Mouse (Mus musculus) hindbrain, embryonic 16.5 days (tissue): Measurements from ENCODE around the gene Cbfa2t3. TPM values are rescaled to one million over a fixed set of nuclear protein-coding genes. Genes with fewer than 3 reads are reported as not detected.

Experiments used
- ATAC-seq: fragments of 200-750 bp; cut with Nextera tagmentation; 2 replicates; pipeline ENCODE4 v1.8.0; 2017; ENCODE audit warnings: moderate TSS enrichment, moderate library complexity
- H3K27ac ChIP-seq: fragments of 300-500 bp; sonication (generic); 2 replicates; pipeline ENCODE4 v1.5.1; 2014; ENCODE audit warnings: low read depth, mild to moderate bottlenecking, control low read depth, low read length, moderate library complexity
- H3K27me3 ChIP-seq: fragments of 300-500 bp; sonication (generic); replicated peaks from 2 replicates; pipeline ENCODE4 v1.6.1; 2014; ENCODE audit warnings: low read length; ENCODE audit not compliant: control insufficient read depth, insufficient read depth
- H3K36me3 ChIP-seq: fragments of 300-500 bp; sonication (generic); 2 replicates; pipeline ENCODE4 v1.6.1; 2014; ENCODE audit warnings: mild to moderate bottlenecking, low read length, moderate library complexity, mixed read lengths; ENCODE audit not compliant: control insufficient read depth, insufficient read depth
- H3K4me1 ChIP-seq: fragments of 300-500 bp; sonication (generic); 2 replicates; pipeline ENCODE4 v1.6.1; 2014; ENCODE audit warnings: low read depth, low read length; ENCODE audit not compliant: control insufficient read depth, insufficient read depth
- H3K4me2 ChIP-seq: fragments of 300-500 bp; sonication (generic); 2 replicates; pipeline ENCODE4 v1.6.1; 2014; ENCODE audit warnings: mild to moderate bottlenecking, low read length, control low read depth, moderate library complexity
- H3K4me3 ChIP-seq: fragments of 300-500 bp; sonication (generic); 2 replicates; pipeline ENCODE4 v1.5.1; 2014; ENCODE audit warnings: mild to moderate bottlenecking, low read length, control low read depth, moderate library complexity
- H3K9ac ChIP-seq: fragments of 300-500 bp; sonication (generic); 2 replicates; pipeline ENCODE4 v1.6.1; 2014; ENCODE audit warnings: low read depth, mild to moderate bottlenecking, control low read depth, low read length, moderate library complexity
- H3K9me3 ChIP-seq: fragments of 300-500 bp; sonication (generic); 2 replicates; pipeline ENCODE4 v1.6.1; 2014; ENCODE audit warnings: mild to moderate bottlenecking, low read length, moderate library complexity; ENCODE audit not compliant: control insufficient read depth
- WGBS: fragments of 180-500 bp; shearing (Covaris S2); extraction: QIAGEN DNeasy Blood & Tissue Kit; methylation state at CpG from one replicate; pipeline ENCODE4 v1.1.7; 2014; 5-methylcytosine and 5-hydroxymethylcytosine counted together
- polyA plus RNA-seq: library from polyadenylated mRNA; unstranded; fragments of >200 nt; fragmentation: Nextera tagmentation; extraction: Ambion mirVana; gene quantifications from 2 replicates; pipeline ENCODE4 v1.2.1, GENCODE M21; 2015

Gene Cbfa2t3
- polyA plus RNA-seq, 1 experiment from 2014 or later, result 12.6 TPM

DNA sequence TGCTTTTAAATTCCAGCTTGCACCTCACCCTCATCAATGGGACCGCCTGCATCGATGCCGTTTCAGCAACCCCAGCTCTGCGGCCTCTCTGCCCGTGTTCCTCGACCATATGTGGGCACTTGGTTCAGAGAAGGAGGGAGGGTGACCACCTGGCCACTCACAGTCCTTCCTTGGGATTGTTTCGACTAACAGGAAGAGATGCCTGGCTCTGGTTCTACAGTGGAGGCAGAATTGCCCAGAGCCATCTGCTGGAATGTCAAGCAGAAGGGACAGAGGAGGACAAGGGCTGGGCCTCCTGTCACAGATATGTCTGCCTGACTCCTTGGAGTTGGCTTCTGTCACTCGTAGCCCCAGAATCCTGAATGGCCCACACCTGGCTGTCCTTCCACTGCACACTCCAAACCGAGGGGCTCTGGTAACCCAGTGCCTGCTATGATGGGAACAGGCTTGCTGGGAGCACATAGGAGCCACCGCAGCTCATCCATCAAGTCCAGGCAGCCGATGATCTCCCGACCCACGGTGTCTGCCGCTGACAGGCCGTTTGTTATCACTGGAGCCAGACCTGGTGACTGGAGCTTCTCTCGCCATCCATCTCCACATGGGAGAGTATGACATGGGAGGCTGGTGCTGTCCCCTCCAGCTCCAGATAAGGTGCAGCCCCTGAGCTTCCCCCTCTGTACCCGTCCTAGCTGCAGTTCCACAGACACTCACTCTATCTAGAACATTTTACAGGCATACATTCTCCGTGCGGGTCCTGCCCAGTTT is 13.6 kb downstream of the Cbfa2t3 start:
- H3K9ac ChIP-seq, result no peak overlapping the region

GRCm38 (mm10) chr8:122682820-122683219 is 16.1 kb downstream of the Cbfa2t3 start:
- no peak overlapping the region for H3K4me3 ChIP-seq
- no peak for ATAC-seq
- H3K36me3 ChIP-seq, result no peaks in the 10 kb centered on the region
- no peak overlapping the region for H3K9ac ChIP-seq
- H3K4me2 ChIP-seq, result no peak overlapping the region
- H3K27ac ChIP-seq, result no peak overlapping the region
- peaks cover 17% of the 10 kb centered on the region for H3K4me1 ChIP-seq
- H3K9me3 ChIP-seq, result no peaks in the 10 kb centered on the region
- WGBS, result 91% methylated on average over 11 of the region's 11 CpGs
- H3K27me3 ChIP-seq, result no peaks in the 10 kb centered on the region

More for the DNA sequence above, 13.6 kb downstream of the Cbfa2t3 start:
- H3K4me1 ChIP-seq, result peaks cover 3% of the 10 kb centered on the region; the same call in 1 of the 2 replicates
- no peaks in the 10 kb centered on the region for H3K27me3 ChIP-seq
- WGBS, result 68% methylated on average over 19 of the region's 19 CpGs
- ATAC-seq, result no peak
- H3K4me3 ChIP-seq, result no peak overlapping the region
- no peaks in the 10 kb centered on the region for H3K9me3 ChIP-seq
- H3K36me3 ChIP-seq, result no peaks in the 10 kb centered on the region
- no peak overlapping the region for H3K27ac ChIP-seq
- H3K4me2 ChIP-seq, result no peak overlapping the region

DNA sequence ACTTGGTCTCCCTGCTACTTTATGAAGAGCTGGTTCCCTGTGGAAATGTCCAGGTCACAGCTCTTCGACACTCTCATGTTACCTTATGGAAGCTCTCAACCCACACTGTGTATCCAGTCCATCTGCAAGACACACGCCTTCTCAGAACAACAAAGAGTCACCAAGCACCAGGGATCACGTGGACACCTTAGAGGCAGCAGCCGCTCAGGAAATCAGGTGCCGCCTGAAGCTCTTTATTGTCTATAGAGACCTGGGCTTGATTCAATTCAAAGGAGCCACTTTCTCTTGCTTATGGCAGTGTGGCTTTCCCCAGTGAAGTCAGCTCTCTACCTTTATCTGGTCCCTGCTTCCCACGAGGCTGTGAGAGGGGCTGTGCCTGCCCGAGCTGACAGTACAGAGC is 18.7 kb downstream of the Cbfa2t3 start:
- peak overlapping the region; percentile 51 for H3K9ac ChIP-seq
- no peaks in the 10 kb centered on the region for H3K27me3 ChIP-seq
- no peaks in the 10 kb centered on the region for H3K9me3 ChIP-seq
- WGBS, result 29% methylated on average over 7 of the region's 7 CpGs
- H3K4me3 ChIP-seq, result no peak overlapping the region
- no peak for ATAC-seq
- H3K4me1 ChIP-seq, result peaks cover 31% of the 10 kb centered on the region
- peak overlapping the region; percentile 8; the same call in 1 of the 2 replicates for H3K4me2 ChIP-seq
- H3K27ac ChIP-seq, result peak overlapping the region; percentile 60
- H3K36me3 ChIP-seq, result no peaks in the 10 kb centered on the region

- Histone ChIP-seq H3K9ac (peak overlapping the region; percentile 96; the same call in 1 of the 2 replicates), H3K4me1 (peaks cover 38% of the 10 kb centered on the region), H3K9me3 (no peaks in the 10 kb centered on the region), H3K36me3 (no peaks in the 10 kb centered on the region), H3K4me3 (peak overlapping the region; percentile 86; the same call in 1 of the 2 replicates), H3K27ac (peak overlapping the region; percentile 96), H3K4me2 (peak overlapping the region; percentile 77), H3K27me3 (no peaks in the 10 kb centered on the region)
- ATAC-seq, result no peak
- 21% methylated on average over 11 of the region's 11 CpGs for WGBS
Observed at GRCm38 (mm10) chr8:122679325-122679920, 19.5 kb downstream of the Cbfa2t3 start.

DNA sequence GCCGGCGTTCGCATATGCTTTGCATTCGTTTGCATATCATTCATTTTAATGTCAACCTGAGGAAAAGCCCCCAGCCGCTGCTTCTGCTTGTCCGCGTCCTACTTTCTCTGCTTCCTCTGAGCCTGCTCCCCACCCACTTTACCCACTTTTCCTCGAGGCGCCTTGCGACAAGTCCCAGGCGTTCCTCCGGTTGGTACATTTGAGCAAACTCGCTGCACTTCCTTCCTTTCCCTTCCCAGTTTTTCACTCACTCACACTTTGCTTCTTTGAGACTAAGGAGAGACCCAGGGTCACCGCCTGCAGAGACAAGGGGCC is 20.1 kb downstream of the Cbfa2t3 start:
- no peaks in the 10 kb centered on the region for H3K27me3 ChIP-seq
- peak overlapping the region; percentile 77 for H3K4me2 ChIP-seq
- H3K9ac ChIP-seq, result peak overlapping the region; percentile 96
- peaks cover 44% of the 10 kb centered on the region for H3K4me1 ChIP-seq
- no peaks in the 10 kb centered on the region for H3K36me3 ChIP-seq
- WGBS, result under 1% methylated on average over 14 of the region's 14 CpGs
- peak overlapping the region; percentile 96 for H3K27ac ChIP-seq
- ATAC-seq, result no peak
- H3K9me3 ChIP-seq, result no peaks in the 10 kb centered on the region
- peak overlapping the region; percentile 86 for H3K4me3 ChIP-seq

- Histone ChIP-seq H3K27ac (peak overlapping the region; percentile 96), H3K4me3 (peak overlapping the region; percentile 86), H3K27me3 (no peaks in the 10 kb centered on the region), H3K9ac (peak overlapping the region; percentile 96), H3K9me3 (no peaks in the 10 kb centered on the region), H3K4me2 (peak overlapping the region; percentile 77), H3K4me1 (peaks cover 47% of the 10 kb centered on the region), H3K36me3 (no peaks in the 10 kb centered on the region)
- 0% methylated on average over 59 of the region's 127 CpGs for WGBS
- peak; percentile 75 for ATAC-seq
Observed at GRCm38 (mm10) chr8:122678061-122678895, 20.6 kb downstream of the Cbfa2t3 start.

DNA sequence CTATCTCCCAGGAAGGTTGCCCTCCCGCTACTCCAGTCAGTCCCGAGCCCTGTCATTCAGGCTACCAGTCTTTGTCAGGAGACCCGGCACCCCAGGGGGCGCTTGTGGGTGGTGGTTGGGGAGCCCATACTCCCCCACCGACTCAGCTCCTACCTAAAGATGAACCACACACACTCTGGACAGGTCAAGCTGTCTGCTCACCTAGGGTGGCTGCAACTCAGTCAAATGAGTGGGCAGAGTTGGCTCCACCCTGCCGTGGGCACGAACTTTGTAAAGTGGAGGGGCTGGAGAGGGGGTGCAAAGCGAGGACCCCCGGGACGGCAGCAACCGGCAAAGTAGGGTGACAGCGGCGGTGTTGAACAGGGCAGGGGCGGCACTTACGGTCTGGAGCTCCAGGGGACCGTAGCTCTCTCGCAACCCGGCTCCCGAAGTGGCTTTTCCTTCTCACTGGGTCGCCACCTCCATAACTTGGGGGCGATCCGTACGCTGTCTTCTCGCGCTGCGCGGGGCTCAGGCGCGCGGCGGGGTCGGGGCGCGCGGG is 21.4 kb downstream of the Cbfa2t3 start:
- Histone ChIP-seq H3K27ac (peak overlapping the region; percentile 96), H3K9me3 (no peaks in the 10 kb centered on the region), H3K27me3 (no peaks in the 10 kb centered on the region), H3K4me1 (peaks cover 53% of the 10 kb centered on the region), H3K36me3 (no peaks in the 10 kb centered on the region), H3K4me3 (peak overlapping the region; percentile 86), H3K4me2 (peak overlapping the region; percentile 77), H3K9ac (peak overlapping the region; percentile 96)
- 1% methylated on average over 35 of the region's 35 CpGs for WGBS
- 0 out of 2 replicates have a peak, but pooled peaks have one; percentile 0 for ATAC-seq

- H3K4me1 ChIP-seq, result peaks cover 54% of the 10 kb centered on the region
- H3K27me3 ChIP-seq, result no peaks in the 10 kb centered on the region
- H3K9me3 ChIP-seq, result no peaks in the 10 kb centered on the region
- peak overlapping the region; percentile 96 for H3K9ac ChIP-seq
- peak overlapping the region; percentile 96 for H3K27ac ChIP-seq
- peak overlapping the region; percentile 77 for H3K4me2 ChIP-seq
- no peaks in the 10 kb centered on the region for H3K36me3 ChIP-seq
- peak; percentile 65 for ATAC-seq
- WGBS, result 7% methylated on average over 16 of the region's 16 CpGs
- peak overlapping the region; percentile 86 for H3K4me3 ChIP-seq
Observed at GRCm38 (mm10) chr8:122676621-122677480, 22.1 kb downstream of the Cbfa2t3 start.
